Mouse (Mus musculus): Measurements from ENCODE around the gene Hist2h4. TPM values are rescaled to one million over a fixed set of nuclear protein-coding genes. Genes with fewer than 3 reads are reported as not detected.
"Not testable (repeated sequence)": the region's sequence is repeated elsewhere in the genome, so short reads cannot be mapped to it uniquely, and the experiment has no call there.

Gene Hist2h4
- total RNA-seq, 2 experiments from 2014 or later = 26.0 to 42.3 TPM

DNA sequence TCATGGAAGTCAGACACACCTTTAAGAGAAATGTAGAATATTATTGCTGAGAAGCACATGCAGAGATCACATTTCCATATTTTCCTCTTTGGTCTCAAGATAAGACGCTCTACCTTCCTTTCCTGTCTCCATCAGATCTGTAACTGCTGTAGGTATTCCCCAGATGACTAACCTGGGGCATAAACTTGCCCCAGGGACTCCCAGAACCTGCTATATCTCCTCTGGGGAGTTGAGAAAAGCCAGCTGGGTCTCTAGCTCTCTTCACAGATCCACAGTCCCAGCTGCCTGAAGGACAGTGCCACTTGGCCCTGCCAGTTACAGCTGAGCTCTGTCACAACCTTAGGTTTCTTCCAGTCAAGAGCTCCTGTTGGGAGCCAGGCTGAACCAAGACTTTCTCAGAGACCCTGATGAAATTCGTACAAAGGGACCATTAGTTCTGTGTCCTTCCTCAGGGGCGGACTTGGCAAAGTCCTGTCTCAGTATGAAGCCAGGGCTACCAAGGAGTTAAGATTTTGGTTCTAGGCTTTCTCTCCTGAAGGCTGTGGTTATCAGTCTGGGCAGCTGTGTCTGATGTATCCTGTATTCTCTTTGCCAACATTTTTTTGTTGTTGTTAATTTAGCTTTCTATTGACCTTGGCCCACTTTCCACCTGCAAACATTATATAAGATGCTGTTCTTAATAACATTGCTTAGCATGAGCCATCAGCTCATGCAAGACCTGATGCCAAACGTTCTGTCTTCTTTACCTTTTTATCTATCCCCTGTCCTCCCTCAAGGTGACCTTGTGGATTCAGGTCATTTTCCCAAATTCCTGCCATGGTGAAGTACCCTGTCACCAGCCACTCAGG is 32.0 kb downstream of the Hist2h4 start:
- intact Hi-C loops (cut with DNase I) = no loop called here
- DNase-seq = no peak

GRCm38 (mm10) chr3:96230404-96230803 is 32.7 kb downstream of the Hist2h4 start:
- no peak for DNase-seq
- intact Hi-C loops (cut with DNase I) = no loop called here

- intact Hi-C loops (cut with DNase I) = no loop called here
- no peak for DNase-seq
These were observed 34.3 kb downstream of the Hist2h4 start for GRCm38 (mm10) chr3:96228828-96229227.

- intact Hi-C loops (cut with DNase I) = no loop called here
- DNase-seq = no peak
These were observed 36.1 kb downstream of the Hist2h4 start for GRCm38 (mm10) chr3:96226695-96227648.

DNA sequence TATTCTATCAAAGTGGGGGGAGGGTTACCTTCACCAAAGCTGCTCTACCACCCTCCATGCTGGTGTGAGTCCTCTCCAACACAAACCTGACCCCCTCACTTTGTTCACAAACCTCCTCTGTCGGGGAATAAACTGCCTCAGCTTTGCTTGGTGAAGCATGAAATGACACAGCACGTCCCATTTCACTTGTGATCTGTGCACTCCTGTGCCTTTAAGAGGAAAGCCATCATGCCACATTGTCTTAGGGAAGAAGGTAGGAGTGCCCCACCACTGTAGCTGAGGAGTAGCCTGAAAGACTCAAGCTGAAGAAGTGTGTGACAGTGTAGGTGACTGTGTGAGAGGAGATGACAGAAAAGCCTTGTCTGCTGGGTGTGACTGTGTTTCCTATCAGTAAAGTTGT is 37.7 kb downstream of the Hist2h4 start:
- DNase-seq = no peak
- intact Hi-C loops (cut with DNase I) = no loop called here

DNA sequence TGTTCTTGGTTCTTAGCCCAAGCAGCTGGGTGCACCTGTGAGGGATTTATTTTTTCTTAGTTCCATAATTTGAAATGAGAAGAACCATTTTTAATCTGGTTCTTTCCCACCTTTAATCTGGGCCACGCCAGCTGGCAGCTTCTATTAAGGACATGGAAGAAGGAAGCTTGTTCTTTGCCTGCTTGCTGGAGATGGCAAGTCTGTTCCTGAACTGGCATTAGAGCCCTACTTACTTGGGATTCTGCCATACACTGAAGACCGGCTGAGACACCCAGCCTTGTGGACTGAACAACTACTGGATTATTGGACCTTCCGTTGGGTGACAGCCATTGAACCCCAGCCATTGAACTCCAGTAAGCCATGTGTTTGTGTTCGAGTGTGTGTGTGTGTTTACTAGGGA is 40.3 kb downstream of the Hist2h4 start:
- no peak for DNase-seq
- intact Hi-C loops (cut with DNase I) = loop anchor here (2.0 kb wide), 1 partner anchor 14 kb away; no protein-coding TSS in a partner anchor

GRCm38 (mm10) chr3:96221640-96222038 is 41.5 kb downstream of the Hist2h4 start:
- DNase-seq = peak in 1 of 2 experiments; percentile 6
- intact Hi-C loops (cut with DNase I) = loop anchor here (2.0 kb wide), 2 partner anchors 15 to 49 kb away; partner anchors contain the start of gene Sf3b4

- DNase-seq = peak; percentile 81 to 84
- intact Hi-C loops (cut with DNase I) = loop anchor here (1.0 to 2.0 kb wide), 2 partner anchors 42 to 48 kb away; partner anchors contain the start of genes Hist2h4 and Sf3b4
These were observed 42.1 kb downstream of the Hist2h4 start, which contains the start of the genes Hist2h2ac and Hist2h2be for GRCm38 (mm10) chr3:96220765-96221639. Hist2h2ac (minus strand) TSS chr3:96220880. Hist2h2be (plus strand) TSS chr3:96221119.

GRCm38 (mm10) chr3:96220131-96220764 is 42.9 kb downstream of the Hist2h4 start:
- intact Hi-C loops (cut with DNase I) = loop anchor here (1.0 to 2.0 kb wide), 2 partner anchors 43 to 47 kb away; partner anchors contain the start of genes Hist2h4 and Sf3b4

GRCm38 (mm10) chr3:96219661-96220130 is 43.4 kb downstream of the Hist2h4 start, which contains the start of the genes Bola1 and Hist2h2ab:
Bola1 (minus strand) TSS chr3:96219709.
Hist2h2ab (plus strand) TSS chr3:96219865.
- peak; percentile 73 to 76 for DNase-seq

More at GRCm38 (mm10) chr3:96220131-96220764, 42.9 kb downstream of the Hist2h4 start:
- not testable (repeated sequence) for DNase-seq

DNA sequence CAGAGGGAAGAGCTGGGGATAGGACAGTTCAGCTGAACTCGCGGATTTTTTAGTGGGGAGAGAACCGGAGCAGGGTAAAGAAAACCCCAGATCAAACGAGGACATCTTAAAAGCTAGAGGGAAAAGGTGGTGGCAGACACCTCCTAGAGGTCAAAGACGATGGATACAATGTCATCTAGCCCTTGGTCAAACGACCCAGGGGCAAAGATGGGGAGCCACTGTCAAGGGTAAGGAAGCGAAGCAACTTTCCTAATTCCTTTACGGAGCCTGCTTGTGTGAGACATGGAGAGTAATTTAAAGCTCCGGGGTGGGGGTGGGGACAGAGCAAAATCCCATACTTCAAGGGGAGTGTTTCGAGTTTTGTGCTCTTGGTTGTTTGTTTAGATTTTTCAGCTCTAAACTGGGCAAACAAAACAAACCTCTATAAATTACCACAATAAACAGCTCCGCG is 43.9 kb downstream of the Hist2h4 start:
- peak in 1 of 2 experiments; percentile 30 for DNase-seq
- intact Hi-C loops (cut with DNase I) = no loop called here

More at GRCm38 (mm10) chr3:96219661-96220130, 43.4 kb downstream of the Hist2h4 start, which contains the start of the genes Bola1 and Hist2h2ab:
- intact Hi-C loops (cut with DNase I) = loop anchor here (1.0 to 2.0 kb wide), 2 partner anchors 44 to 47 kb away; partner anchors contain the start of genes Hist2h4 and Sf3b4

Small RNA genes lying within 50 kb of the gene (microRNA-seq; reads per million reads assigned to microRNA genes)
- gene Gm44492 (0 to 0.81 reads per million in 2 experiments), gene Gm47311 (0 reads per million in 2 experiments), gene Gm47313 (0 reads per million in 2 experiments)

Other genes starting within 250 kb of the Hist2h4 start
- 10 to 100 TPM; 27.7 to 29.7 TPM for gene Vps45, start 204.8 kb downstream of the Hist2h4 start, total RNA-seq (2021)
- 10 to 100 TPM; 49.4 to 54.4 TPM for gene Otud7b, start 158.8 kb downstream of the Hist2h4 start, total RNA-seq (2021)
- 1 to 10 TPM; 3.1 to 4.0 TPM for gene Mtmr11, start 101.3 kb downstream of the Hist2h4 start, total RNA-seq (2021)
- gene Sf3b4, start 91.0 kb downstream of the Hist2h4 start, total RNA-seq (2021) = 10 to 100 TPM; 18.3 to 22.3 TPM
- 1 to 10 TPM; 7.0 to 7.7 TPM for gene Sv2a, start 82.2 kb downstream of the Hist2h4 start, total RNA-seq (2021)
- 10 to 100 TPM; 17.5 to 18.2 TPM for gene Bola1, start 43.6 kb downstream of the Hist2h4 start, total RNA-seq (2021)
- gene Hist2h2ab, start 43.4 kb downstream of the Hist2h4 start, total RNA-seq (2021) = 1 to 10 TPM; 4.4 to 5.2 TPM
- gene Hist2h2ac, start 42.4 kb downstream of the Hist2h4 start, total RNA-seq (2021) = 10 to 100 TPM; 47.6 to 77.3 TPM
- 1 to 10 TPM; 6.9 to 7.7 TPM for gene Hist2h2be, start 42.2 kb downstream of the Hist2h4 start, total RNA-seq (2021)
- 10 to 100 TPM; 22.1 to 48.5 TPM for gene Hist2h3c2, start 24.2 kb downstream of the Hist2h4 start, total RNA-seq (2021)
- 100 to 1,000 TPM; 357 to 468 TPM for gene Hist2h2aa2, start 23.0 kb downstream of the Hist2h4 start, total RNA-seq (2021)
- 10 to 100 TPM; 13.0 to 17.3 TPM for gene Hist2h2aa1, start 17.8 kb downstream of the Hist2h4 start, total RNA-seq (2021)
- gene Hist2h3c1, start 16.6 kb downstream of the Hist2h4 start, total RNA-seq (2021) = 1 to 10 TPM in 1 of 2 experiments, not detected in 1; 1.1 TPM
- gene Hist2h3b, start 5.3 kb upstream of the Hist2h4 start, total RNA-seq (2021) = 100 to 1,000 TPM; 125 to 254 TPM
- gene Hist2h2bb, start 6.4 kb upstream of the Hist2h4 start, total RNA-seq (2021) = 100 to 1,000 TPM; 121 to 256 TPM
- gene Fcgr1, start 30.7 kb upstream of the Hist2h4 start, total RNA-seq (2021) = under 1 TPM; 0.45 to 0.46 TPM
- not detected for gene BC107364, start 189.0 kb upstream of the Hist2h4 start, total RNA-seq (2021)